Mouse (Mus musculus) embryonic fibroblast, embryonic 13.5 days (primary cell): ENCODE measurements around the gene Sidt2.

Source experiments
- CTCF ChIP-seq: IDR thresholded peaks from 2 replicates; pipeline ENCODE4 v1.5.1; 2011; ENCODE audit warnings: mild to moderate bottlenecking, control low read depth, low read length, moderate library complexity, borderline replicate concordance; ENCODE audit not compliant: insufficient read depth
- POLR2A ChIP-seq: IDR thresholded peaks from 2 replicates; pipeline ENCODE4 v1.6.1; 2011; ENCODE audit warnings: low read depth, mild to moderate bottlenecking, control low read depth, low read length, moderate library complexity

DNA sequence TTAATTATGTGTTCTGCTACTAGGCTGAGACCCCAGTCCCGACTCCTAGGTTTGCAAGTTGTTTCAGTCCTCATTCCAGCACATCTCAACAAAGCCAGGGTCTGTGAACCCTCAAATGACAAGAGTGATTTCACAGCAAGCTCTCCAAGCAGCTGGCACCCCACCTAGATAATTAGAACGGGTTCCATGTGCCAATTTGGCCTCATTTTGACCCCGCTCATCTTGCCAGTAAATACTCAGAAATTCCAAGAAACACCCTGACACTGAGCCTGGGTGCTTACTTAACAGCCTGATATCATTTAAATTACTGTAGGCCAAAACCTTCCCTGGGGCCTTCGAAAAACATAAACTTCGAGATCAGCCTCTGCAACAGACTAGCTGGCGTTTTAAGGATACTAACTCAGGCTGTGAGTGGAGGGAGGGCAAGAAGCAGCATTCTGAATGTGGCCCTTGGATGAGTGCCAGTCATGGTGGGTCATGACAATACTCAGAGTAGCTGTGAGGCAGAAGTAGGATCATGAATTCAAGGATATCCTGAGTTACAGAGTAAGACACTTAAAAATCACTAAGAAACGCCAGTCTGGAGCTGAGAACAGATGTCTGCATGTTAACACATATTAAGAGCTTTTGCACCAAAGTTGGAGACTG, 3.1 kb upstream of the Sidt2 start:
- TF ChIP-seq CTCF (no peak), POLR2A (no peak)
